Mouse (Mus musculus): ENCODE data around the gene Ccdc57. TPM values are rescaled to one million over a fixed set of nuclear protein-coding genes. Genes with fewer than 3 reads are reported as not detected.

Gene Ccdc57
- polyA plus RNA-seq, 1 experiment from 2014 or later: 4.4 TPM

- no peaks in the 10 kb centered on the region for H3K9me3 ChIP-seq
- H3K27ac ChIP-seq: no peak overlapping the region
- peaks cover 25% of the 10 kb centered on the region for H3K36me3 ChIP-seq
- no peak overlapping the region for H3K9ac ChIP-seq
- no peaks in the 10 kb centered on the region for H3K4me1 ChIP-seq
- 82% methylated on average over 6 of the region's 6 CpGs for WGBS
- H3K4me2 ChIP-seq: no peak overlapping the region
- ATAC-seq (ENCODE audit: insufficient number of reproducible peaks, low FRiP score, low TSS enrichment, low read depth): no peak
- no peaks in the 10 kb centered on the region for H3K27me3 ChIP-seq
- no peak overlapping the region for H3K4me3 ChIP-seq
Observed at GRCm38 (mm10) chr11:120898114-120898548, 34.5 kb downstream of the Ccdc57 start.

GRCm38 (mm10) chr11:120895441-120895840, 37.2 kb downstream of the Ccdc57 start:
- H3K36me3 ChIP-seq: peaks cover 39% of the 10 kb centered on the region
- no peaks in the 10 kb centered on the region for H3K9me3 ChIP-seq
- no peak overlapping the region for H3K9ac ChIP-seq
- no peaks in the 10 kb centered on the region for H3K4me1 ChIP-seq
- no peak overlapping the region for H3K4me3 ChIP-seq
- 90% methylated on average over 6 of the region's 6 CpGs for WGBS
- H3K4me2 ChIP-seq: no peak overlapping the region
- H3K27ac ChIP-seq: no peak overlapping the region
- no peak for ATAC-seq (ENCODE audit: insufficient number of reproducible peaks, low FRiP score, low TSS enrichment, low read depth)
- H3K27me3 ChIP-seq: no peaks in the 10 kb centered on the region

- no peak overlapping the region for H3K4me3 ChIP-seq
- no peak for ATAC-seq (ENCODE audit: insufficient number of reproducible peaks, low FRiP score, low TSS enrichment, low read depth)
- H3K9me3 ChIP-seq: no peaks in the 10 kb centered on the region
- peaks cover 48% of the 10 kb centered on the region for H3K36me3 ChIP-seq
- WGBS: 86% methylated on average over 8 of the region's 8 CpGs
- H3K4me1 ChIP-seq: no peaks in the 10 kb centered on the region
- no peak overlapping the region for H3K9ac ChIP-seq
- H3K27ac ChIP-seq: no peak overlapping the region
- H3K4me2 ChIP-seq: no peak overlapping the region
- no peaks in the 10 kb centered on the region for H3K27me3 ChIP-seq
Observed at GRCm38 (mm10) chr11:120894397-120894796, 38.3 kb downstream of the Ccdc57 start.

GRCm38 (mm10) chr11:120889216-120889615, 43.5 kb downstream of the Ccdc57 start:
- H3K9me3 ChIP-seq: no peaks in the 10 kb centered on the region
- no peak overlapping the region for H3K27ac ChIP-seq
- no peaks in the 10 kb centered on the region for H3K27me3 ChIP-seq
- WGBS: 89% methylated on average over 3 of the region's 3 CpGs
- H3K4me1 ChIP-seq: no peaks in the 10 kb centered on the region
- no peak overlapping the region for H3K4me2 ChIP-seq
- peaks cover 64% of the 10 kb centered on the region for H3K36me3 ChIP-seq
- no peak overlapping the region for H3K4me3 ChIP-seq
- no peak overlapping the region for H3K9ac ChIP-seq
- no peak for ATAC-seq (ENCODE audit: insufficient number of reproducible peaks, low FRiP score, low TSS enrichment, low read depth)

GRCm38 (mm10) chr11:120888718-120889117, 44.0 kb downstream of the Ccdc57 start:
- no peak for ATAC-seq (ENCODE audit: insufficient number of reproducible peaks, low FRiP score, low TSS enrichment, low read depth)
- H3K36me3 ChIP-seq: peaks cover 64% of the 10 kb centered on the region
- no peaks in the 10 kb centered on the region for H3K4me1 ChIP-seq
- no peak overlapping the region for H3K9ac ChIP-seq
- no peaks in the 10 kb centered on the region for H3K27me3 ChIP-seq
- 88% methylated on average over 5 of the region's 5 CpGs for WGBS
- no peak overlapping the region for H3K27ac ChIP-seq
- H3K4me3 ChIP-seq: no peak overlapping the region
- no peaks in the 10 kb centered on the region for H3K9me3 ChIP-seq
- no peak overlapping the region for H3K4me2 ChIP-seq

GRCm38 (mm10) chr11:120887502-120887901, 45.2 kb downstream of the Ccdc57 start:
- Histone ChIP-seq H3K4me2 (no peak overlapping the region), H3K9me3 (no peaks in the 10 kb centered on the region), H3K36me3 (peaks cover 59% of the 10 kb centered on the region), H3K4me1 (no peaks in the 10 kb centered on the region), H3K9ac (no peak overlapping the region), H3K27ac (no peak overlapping the region), H3K27me3 (no peaks in the 10 kb centered on the region), H3K4me3 (no peak overlapping the region)
- 92% methylated on average over 5 of the region's 5 CpGs for WGBS
- no peak for ATAC-seq (ENCODE audit: insufficient number of reproducible peaks, low FRiP score, low TSS enrichment, low read depth)

GRCm38 (mm10) chr11:120886462-120886861, 46.2 kb downstream of the Ccdc57 start:
- H3K4me1 ChIP-seq: no peaks in the 10 kb centered on the region
- no peak overlapping the region for H3K9ac ChIP-seq
- H3K27me3 ChIP-seq: no peaks in the 10 kb centered on the region
- H3K4me2 ChIP-seq: no peak overlapping the region
- ATAC-seq (ENCODE audit: insufficient number of reproducible peaks, low FRiP score, low TSS enrichment, low read depth): no peak
- H3K4me3 ChIP-seq: no peak overlapping the region
- no peaks in the 10 kb centered on the region for H3K9me3 ChIP-seq
- H3K36me3 ChIP-seq: peaks cover 56% of the 10 kb centered on the region
- H3K27ac ChIP-seq: no peak overlapping the region
- WGBS: 78% methylated on average over 5 of the region's 5 CpGs

GRCm38 (mm10) chr11:120883601-120884000, 49.1 kb downstream of the Ccdc57 start:
- peaks cover 56% of the 10 kb centered on the region for H3K36me3 ChIP-seq
- ATAC-seq (ENCODE audit: insufficient number of reproducible peaks, low FRiP score, low TSS enrichment, low read depth): no peak
- WGBS: 92% methylated on average over 3 of the region's 3 CpGs

GRCm38 (mm10) chr11:120882931-120883330, 49.7 kb downstream of the Ccdc57 start:
- no peak overlapping the region for H3K9ac ChIP-seq
- H3K36me3 ChIP-seq: peaks cover 58% of the 10 kb centered on the region
- WGBS: 85% methylated on average over 4 of the region's 4 CpGs
- no peaks in the 10 kb centered on the region for H3K9me3 ChIP-seq
- no peak overlapping the region for H3K4me2 ChIP-seq
- ATAC-seq (ENCODE audit: insufficient number of reproducible peaks, low FRiP score, low TSS enrichment, low read depth): no peak
- no peak overlapping the region for H3K27ac ChIP-seq
- no peaks in the 10 kb centered on the region for H3K27me3 ChIP-seq
- H3K4me1 ChIP-seq: no peaks in the 10 kb centered on the region
- no peak overlapping the region for H3K4me3 ChIP-seq

More at GRCm38 (mm10) chr11:120883601-120884000, 49.1 kb downstream of the Ccdc57 start:
- no peak overlapping the region for H3K4me2 ChIP-seq
- no peaks in the 10 kb centered on the region for H3K9me3 ChIP-seq
- H3K9ac ChIP-seq: no peak overlapping the region
- H3K27me3 ChIP-seq: no peaks in the 10 kb centered on the region
- no peak overlapping the region for H3K4me3 ChIP-seq
- H3K27ac ChIP-seq: no peak overlapping the region
- H3K4me1 ChIP-seq: no peaks in the 10 kb centered on the region

- H3K4me2 ChIP-seq: no peak overlapping the region
- H3K4me3 ChIP-seq: no peak overlapping the region
- H3K27me3 ChIP-seq: no peaks in the 10 kb centered on the region
- no peak overlapping the region for H3K9ac ChIP-seq
- ATAC-seq (ENCODE audit: insufficient number of reproducible peaks, low FRiP score, low TSS enrichment, low read depth): no peak
- no peaks in the 10 kb centered on the region for H3K9me3 ChIP-seq
- H3K36me3 ChIP-seq: peaks cover 9% of the 10 kb centered on the region
- 67% methylated on average over 6 of the region's 6 CpGs for WGBS
- H3K27ac ChIP-seq: no peak overlapping the region
- H3K4me1 ChIP-seq: no peaks in the 10 kb centered on the region
Observed at GRCm38 (mm10) chr11:120873206-120873605, 59.5 kb downstream of the Ccdc57 start.

- Histone ChIP-seq H3K9ac (no peak overlapping the region), H3K4me3 (no peak overlapping the region), H3K36me3 (peaks cover 4% of the 10 kb centered on the region), H3K9me3 (no peaks in the 10 kb centered on the region), H3K4me1 (no peaks in the 10 kb centered on the region), H3K27ac (no peak overlapping the region), H3K27me3 (no peaks in the 10 kb centered on the region), H3K4me2 (no peak overlapping the region)
- ATAC-seq (ENCODE audit: insufficient number of reproducible peaks, low FRiP score, low TSS enrichment, low read depth): no peak
- WGBS: 94% methylated on average over 9 of the region's 9 CpGs
Observed at GRCm38 (mm10) chr11:120871521-120871920, 61.2 kb downstream of the Ccdc57 start.

- 77% methylated on average over 1 of the region's 1 CpGs for WGBS
Observed at GRCm38 (mm10) chr11:120865816-120866215, 66.9 kb downstream of the Ccdc57 start.

GRCm38 (mm10) chr11:120862819-120863218, 69.9 kb downstream of the Ccdc57 start:
- no peak overlapping the region for H3K4me2 ChIP-seq
- WGBS: 70% methylated on average over 10 of the region's 10 CpGs
- no peaks in the 10 kb centered on the region for H3K9me3 ChIP-seq
- H3K36me3 ChIP-seq: peaks cover 34% of the 10 kb centered on the region
- H3K9ac ChIP-seq: no peak overlapping the region
- no peak overlapping the region for H3K4me3 ChIP-seq
- no peaks in the 10 kb centered on the region for H3K27me3 ChIP-seq
- H3K27ac ChIP-seq: no peak overlapping the region
- no peaks in the 10 kb centered on the region for H3K4me1 ChIP-seq
- ATAC-seq (ENCODE audit: insufficient number of reproducible peaks, low FRiP score, low TSS enrichment, low read depth): no peak

More at GRCm38 (mm10) chr11:120865816-120866215, 66.9 kb downstream of the Ccdc57 start:
- no peaks in the 10 kb centered on the region for H3K27me3 ChIP-seq
- H3K4me1 ChIP-seq: no peaks in the 10 kb centered on the region
- peaks cover 12% of the 10 kb centered on the region for H3K36me3 ChIP-seq
- no peak overlapping the region for H3K9ac ChIP-seq
- no peak overlapping the region for H3K27ac ChIP-seq
- H3K4me3 ChIP-seq: no peak overlapping the region
- no peaks in the 10 kb centered on the region for H3K9me3 ChIP-seq
- no peak for ATAC-seq (ENCODE audit: insufficient number of reproducible peaks, low FRiP score, low TSS enrichment, low read depth)
- no peak overlapping the region for H3K4me2 ChIP-seq
